20 mouse cellular contexts compared by ENCODE assay signal in the genomic region with DNA sequence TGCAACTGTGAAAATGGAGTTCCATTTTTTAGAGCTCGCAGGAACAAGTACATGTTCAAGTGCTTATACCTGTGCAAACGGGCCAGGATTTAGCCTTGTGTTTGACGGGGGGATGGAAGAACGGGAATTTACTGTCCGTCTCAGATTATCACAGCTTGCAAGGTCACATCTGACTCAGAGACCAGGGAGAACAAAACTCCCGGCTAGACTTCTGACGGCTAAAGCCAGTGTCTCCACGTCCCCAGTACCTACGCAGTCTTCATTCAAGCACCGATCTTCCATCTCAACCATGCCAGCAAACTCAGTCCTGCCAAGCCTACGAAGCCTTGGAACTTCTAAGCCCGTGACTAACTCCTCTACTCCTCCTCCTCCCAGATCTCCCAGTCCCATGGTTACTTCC.
DNase-seq lines count a peak whose midpoint lies in the region; ATAC-seq and TF ChIP-seq lines count a peak whose summit lies in the region.
"Had no signal": no experiment of that assay in that cellular context is flagged by ENCODE, and none has a peak within 500 bp of the region (broad histone marks: within the 10 kb centered on the region; RNA-seq: fewer than 3 reads in every experiment).

No protein-coding gene starts in this region.

- no peak overlapping the region for H3K9ac ChIP-seq in hindbrain, embryonic 13.5 days
- no peak overlapping the region for H3K9ac ChIP-seq in hindbrain, embryonic 11.5 days (ENCODE audit: low read depth, low read length)
- no peak overlapping the region for H3K9ac ChIP-seq in forebrain, embryonic 12.5 days
- no peak overlapping the region for H3K9ac ChIP-seq in midbrain, embryonic 15.5 days
- no peak overlapping the region for H3K9ac ChIP-seq in intestine, postnatal 0 days (ENCODE audit: low read depth, low read length)
- H3K9ac ChIP-seq: intestine, embryonic 15.5 days; kidney, embryonic 15.5 days; liver, embryonic 13.5 days had no signal

- no peaks in the 10 kb centered on the region for H3K36me3 ChIP-seq in hindbrain, embryonic 13.5 days
- no peaks in the 10 kb centered on the region for H3K36me3 ChIP-seq in hindbrain, embryonic 11.5 days (ENCODE audit: control insufficient read depth, insufficient read depth, low read length)
- H3K36me3 ChIP-seq in forebrain, embryonic 12.5 days (replicated peaks) = no peaks in the 10 kb centered on the region
- no peaks in the 10 kb centered on the region for H3K36me3 ChIP-seq in midbrain, embryonic 15.5 days (replicated peaks)
- H3K36me3 ChIP-seq in intestine, postnatal 0 days (ENCODE audit: control insufficient read depth, insufficient read depth) = no peaks in the 10 kb centered on the region
- H3K36me3 ChIP-seq: intestine, embryonic 15.5 days; kidney, embryonic 15.5 days; liver, embryonic 13.5 days had no signal

- H3K4me1 ChIP-seq in hindbrain, embryonic 13.5 days (replicated peaks) = peaks cover 12% of the 10 kb centered on the region
- no peaks in the 10 kb centered on the region for H3K4me1 ChIP-seq in hindbrain, embryonic 11.5 days (replicated peaks; ENCODE audit: control insufficient read depth, insufficient read depth, low read length)
- peaks cover 11% of the 10 kb centered on the region; the same call in 1 of the 2 replicates for H3K4me1 ChIP-seq in forebrain, embryonic 12.5 days
- peaks cover 11% of the 10 kb centered on the region; the same call in 1 of the 2 replicates for H3K4me1 ChIP-seq in midbrain, embryonic 15.5 days
- H3K4me1 ChIP-seq in intestine, postnatal 0 days (replicated peaks; ENCODE audit: control insufficient read depth, insufficient read depth, low read length) = no peaks in the 10 kb centered on the region
- H3K4me1 ChIP-seq: intestine, embryonic 15.5 days; kidney, embryonic 15.5 days; liver, embryonic 13.5 days had no signal

- peak; percentile 8; the same call in 1 of the 2 replicates for ATAC-seq in hindbrain, embryonic 13.5 days (ENCODE audit: low FRiP score)
- ATAC-seq in hindbrain, embryonic 11.5 days (ENCODE audit: low FRiP score) = no peak
- ATAC-seq in forebrain, embryonic 12.5 days (ENCODE audit: low FRiP score) = no peak; the same call in 1 of the 2 replicates
- ATAC-seq in midbrain, embryonic 15.5 days (replicated peaks) = peak; percentile 41
- ATAC-seq in intestine, postnatal 0 days = no peak
- ATAC-seq: hindbrain, embryonic 16.5 days; intestine, embryonic 15.5 days had no signal

- no peak overlapping the region for H3K4me3 ChIP-seq in hindbrain, embryonic 13.5 days
- H3K4me3 ChIP-seq in hindbrain, embryonic 11.5 days (ENCODE audit: low read depth, low read length) = no peak overlapping the region
- H3K4me3 ChIP-seq in forebrain, embryonic 12.5 days (replicated peaks) = no peak overlapping the region
- no peak overlapping the region for H3K4me3 ChIP-seq in midbrain, embryonic 15.5 days
- no peak overlapping the region for H3K4me3 ChIP-seq in intestine, postnatal 0 days (ENCODE audit: low read depth, low read length)
- H3K4me3 ChIP-seq: intestine, embryonic 15.5 days; kidney, embryonic 15.5 days; left cerebral cortex, adult 2 months; liver, embryonic 13.5 days had no signal

- TF ChIP-seq CTCF in intestine, postnatal 0 days (IDR thresholded peaks at IDR 0.05; ENCODE audit: low read depth) = no peak

- no peaks in the 10 kb centered on the region for H3K27me3 ChIP-seq in hindbrain, embryonic 13.5 days
- no peaks in the 10 kb centered on the region for H3K27me3 ChIP-seq in hindbrain, embryonic 11.5 days (ENCODE audit: control insufficient read depth, insufficient read depth, low read length)
- H3K27me3 ChIP-seq in forebrain, embryonic 12.5 days = no peaks in the 10 kb centered on the region
- no peaks in the 10 kb centered on the region for H3K27me3 ChIP-seq in midbrain, embryonic 15.5 days (replicated peaks)
- H3K27me3 ChIP-seq in intestine, postnatal 0 days (replicated peaks; ENCODE audit: control insufficient read depth, insufficient read depth, low read length) = no peaks in the 10 kb centered on the region
- H3K27me3 ChIP-seq: intestine, embryonic 15.5 days; kidney, embryonic 15.5 days; liver, embryonic 13.5 days had no signal

- no peak overlapping the region for H3K27ac ChIP-seq in hindbrain, embryonic 13.5 days
- no peak overlapping the region for H3K27ac ChIP-seq in hindbrain, embryonic 11.5 days (ENCODE audit: low read depth, low read length)
- no peak overlapping the region for H3K27ac ChIP-seq in forebrain, embryonic 12.5 days
- H3K27ac ChIP-seq in midbrain, embryonic 15.5 days = 0 out of 2 replicates have a peak overlapping the region, but pooled peaks have one; percentile 5
- H3K27ac ChIP-seq in intestine, postnatal 0 days (ENCODE audit: low read depth, low read length) = no peak overlapping the region
- H3K27ac ChIP-seq: intestine, embryonic 15.5 days; kidney, embryonic 15.5 days; left cerebral cortex, adult 2 months; liver, embryonic 13.5 days; stomach, postnatal 0 days had no signal

- peaks cover 7% of the 10 kb centered on the region; the same call in 1 of the 2 replicates for H3K9me3 ChIP-seq in hindbrain, embryonic 13.5 days
- H3K9me3 ChIP-seq in hindbrain, embryonic 11.5 days (ENCODE audit: control insufficient read depth, low read length) = no peaks in the 10 kb centered on the region
- no peaks in the 10 kb centered on the region; the same call in 1 of the 2 replicates for H3K9me3 ChIP-seq in forebrain, embryonic 12.5 days
- H3K9me3 ChIP-seq in midbrain, embryonic 15.5 days = no peaks in the 10 kb centered on the region
- no peaks in the 10 kb centered on the region for H3K9me3 ChIP-seq in intestine, postnatal 0 days (ENCODE audit: control insufficient read depth)
- H3K9me3 ChIP-seq: intestine, embryonic 15.5 days; kidney, embryonic 15.5 days; liver, embryonic 13.5 days had no signal

- WGBS in hindbrain, embryonic 13.5 days = 91% methylated on average over 12 of the region's 12 CpGs
- WGBS in hindbrain, embryonic 11.5 days = 90% methylated on average over 12 of the region's 12 CpGs
- 85% methylated on average over 12 of the region's 12 CpGs for WGBS in forebrain, embryonic 12.5 days
- WGBS in midbrain, embryonic 15.5 days = 82% methylated on average over 12 of the region's 12 CpGs
- WGBS in intestine, postnatal 0 days = 86% methylated on average over 12 of the region's 12 CpGs

- DNase-seq in hindbrain, embryonic 11.5 days (ENCODE audit: low spot score) = no peak
- peak; percentile 64 for DNase-seq in adrenal gland, adult 8-10 months
- DNase-seq in kidney, adult 8-10 months = no peak
- DNase-seq: cerebellum, adult 18-20 months; cerebellum, postnatal 14 days; gastrocnemius, postnatal 36 days; heart, postnatal 4 days; kidney, postnatal 4 days; layer of hippocampus, adult 9-11 months; liver, embryonic 13.5 days; lung, adult 2 months had no signal

- no peak overlapping the region for H3K4me2 ChIP-seq in hindbrain, embryonic 13.5 days
- H3K4me2 ChIP-seq in hindbrain, embryonic 11.5 days (replicated peaks; ENCODE audit: low read depth, low read length) = no peak overlapping the region
- H3K4me2 ChIP-seq in forebrain, embryonic 12.5 days = peak overlapping the region; percentile 30; the same call in 1 of the 2 replicates
- no peak overlapping the region for H3K4me2 ChIP-seq in midbrain, embryonic 15.5 days
- no peak overlapping the region for H3K4me2 ChIP-seq in intestine, postnatal 0 days (replicated peaks; ENCODE audit: low read depth)
- H3K4me2 ChIP-seq: intestine, embryonic 15.5 days; kidney, embryonic 15.5 days; liver, embryonic 13.5 days had no signal

Comparison
In these comparisons a context has a peak if more than half of its experiments do, and no peak if none do; other contexts are left out.
1. ATAC-seq: peak in hindbrain, embryonic 13.5 days (single experiment) and midbrain, embryonic 15.5 days (single experiment); none in hindbrain, embryonic 11.5 days (single experiment), forebrain, embryonic 12.5 days (single experiment) and intestine, postnatal 0 days (single experiment).